Mouse (Mus musculus): ENCODE measurements around the gene St6galnac5.

DNA sequence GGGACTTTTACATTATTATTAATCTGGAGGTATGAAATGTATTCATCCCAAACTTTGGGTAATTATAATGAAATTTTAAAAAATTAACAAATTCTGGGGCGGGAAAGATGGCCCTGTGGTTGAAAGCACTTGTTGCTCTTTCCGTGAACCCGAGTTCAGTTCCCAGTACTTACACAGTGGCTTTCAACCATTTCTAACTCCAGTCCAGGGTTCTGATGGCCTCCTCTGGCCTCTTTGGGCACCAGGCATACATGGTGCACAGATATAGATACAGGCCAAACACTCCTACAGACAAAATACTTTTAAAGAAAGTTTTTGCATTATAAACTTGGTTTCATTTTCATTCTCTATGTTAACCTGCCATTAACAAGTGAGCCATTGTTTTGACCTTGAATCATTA, 68.4 kb downstream of the St6galnac5 start:
- TF ChIP-seq POLR2A (IDR thresholded peaks at IDR 0.05; ENCODE audit: extremely low read depth, insufficient read depth, low read length) (no peak), CTCF (IDR thresholded peaks at IDR 0.05; ENCODE audit: low read depth, low read length) (no peak)

All from liver, adult 2 months (tissue).